Mouse (Mus musculus): ENCODE measurements around the gene E130116L18Rik.
"Not testable (repeated sequence)": the region's sequence is repeated elsewhere in the genome, so short reads cannot be mapped to it uniquely, and the experiment has no call there.

The E130116L18Rik gene

GRCm38 (mm10) chr5:25222752-25223702, at the start of gene E130116L18Rik:
Gene E130116L18Rik (minus strand): TSS chr5:25223153.
- DNase-seq (ENCODE audit: low read depth), result peak; percentile 63

GRCm38 (mm10) chr5:25268258-25268888, 45.4 kb upstream of the E130116L18Rik start:
- no peak for DNase-seq (ENCODE audit: low read depth)

- DNase-seq (ENCODE audit: low read depth), result no peak
These were observed 39.3 kb upstream of the E130116L18Rik start for GRCm38 (mm10) chr5:25262266-25262665.

GRCm38 (mm10) chr5:25261452-25261851, 38.5 kb upstream of the E130116L18Rik start:
- DNase-seq (ENCODE audit: low read depth), result no peak

GRCm38 (mm10) chr5:25256686-25257085, 33.7 kb upstream of the E130116L18Rik start:
- no peak for DNase-seq (ENCODE audit: low read depth)

GRCm38 (mm10) chr5:25254491-25254890, 31.5 kb upstream of the E130116L18Rik start:
- no peak for DNase-seq (ENCODE audit: low read depth)

- DNase-seq (ENCODE audit: low read depth), result no peak
These were observed 30.0 kb upstream of the E130116L18Rik start for GRCm38 (mm10) chr5:25252825-25253544.

GRCm38 (mm10) chr5:25252423-25252822, 29.5 kb upstream of the E130116L18Rik start:
- DNase-seq (ENCODE audit: low read depth), result no peak

- DNase-seq (ENCODE audit: low read depth), result no peak
These were observed 24.1 kb upstream of the E130116L18Rik start for GRCm38 (mm10) chr5:25247036-25247435.

- no peak for DNase-seq (ENCODE audit: low read depth)
These were observed 23.5 kb upstream of the E130116L18Rik start for GRCm38 (mm10) chr5:25246473-25246865.

- DNase-seq (ENCODE audit: low read depth), result no peak
These were observed 23.0 kb upstream of the E130116L18Rik start for GRCm38 (mm10) chr5:25245806-25246472.

GRCm38 (mm10) chr5:25243101-25243500, 20.1 kb upstream of the E130116L18Rik start:
- peak; percentile 14 for DNase-seq (ENCODE audit: low read depth)

GRCm38 (mm10) chr5:25224377-25224776, 1.4 kb upstream of the E130116L18Rik start:
- not testable (repeated sequence) for DNase-seq (ENCODE audit: low read depth)

- no peak for DNase-seq (ENCODE audit: low read depth)
These were observed 1.3 kb downstream of the E130116L18Rik start, which contains the start of gene Galnt11 for GRCm38 (mm10) chr5:25221604-25222003. Gene Galnt11 (plus strand): TSS chr5:25221904.

GRCm38 (mm10) chr5:25215006-25215405, 7.9 kb downstream of the E130116L18Rik start:
- DNase-seq (ENCODE audit: low read depth), result no peak

GRCm38 (mm10) chr5:25213216-25213615, 9.7 kb downstream of the E130116L18Rik start:
- DNase-seq (ENCODE audit: low read depth), result not testable (repeated sequence)

- no peak for DNase-seq (ENCODE audit: low read depth)
These were observed 11.1 kb downstream of the E130116L18Rik start for GRCm38 (mm10) chr5:25211872-25212271.

- no peak for DNase-seq (ENCODE audit: low read depth)
These were observed 32.4 kb downstream of the E130116L18Rik start for GRCm38 (mm10) chr5:25190521-25190920.

- peak; percentile 17 for DNase-seq (ENCODE audit: low read depth)
These were observed 34.2 kb downstream of the E130116L18Rik start for GRCm38 (mm10) chr5:25188802-25189201.

- no peak for DNase-seq (ENCODE audit: low read depth)
These were observed 35.2 kb downstream of the E130116L18Rik start for GRCm38 (mm10) chr5:25187727-25188126.

- DNase-seq (ENCODE audit: low read depth), result no peak
These were observed 38.4 kb downstream of the E130116L18Rik start for GRCm38 (mm10) chr5:25184594-25184993.

GRCm38 (mm10) chr5:25183595-25183994, 39.4 kb downstream of the E130116L18Rik start:
- no peak for DNase-seq (ENCODE audit: low read depth)
